45 mouse cellular contexts compared by ENCODE assay signal in the genomic region with DNA sequence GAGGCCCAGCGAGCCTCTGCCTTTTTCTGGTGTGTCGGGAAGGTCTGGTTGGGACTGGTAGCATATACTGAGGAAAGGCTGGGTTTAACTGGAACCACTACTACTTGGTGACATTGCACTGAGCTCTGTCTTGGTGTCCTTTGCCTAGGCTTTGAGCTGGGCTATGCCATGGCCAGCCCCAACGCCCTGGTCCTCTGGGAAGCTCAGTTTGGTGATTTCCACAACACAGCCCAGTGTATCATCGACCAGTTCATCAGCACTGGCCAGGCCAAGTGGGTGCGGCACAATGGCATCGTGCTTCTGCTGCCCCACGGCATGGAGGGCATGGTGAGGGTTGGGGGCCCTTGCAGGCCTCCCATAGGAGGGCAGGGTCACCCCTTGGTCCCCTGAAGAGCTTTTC. TPM values are rescaled to one million over a fixed set of nuclear protein-coding genes. Genes with fewer than 3 reads are reported as not detected.
"Had no signal": no experiment of that assay in that cellular context is flagged by ENCODE, and none has a peak within 500 bp of the region (broad histone marks: within the 10 kb centered on the region; RNA-seq: fewer than 3 reads in every experiment).

No protein-coding gene starts in this region.

- H3K9me3 ChIP-seq: limb, embryonic 10.5 days; limb, embryonic 12.5 days; limb, embryonic 13.5 days; limb, embryonic 15.5 days; liver, embryonic 12.5 days; liver, embryonic 13.5 days; liver, embryonic 15.5 days; lung, embryonic 15.5 days; megakaryocyte, embryonic 14.5 days; midbrain, embryonic 10.5 days; midbrain, embryonic 12.5 days; midbrain, embryonic 13.5 days; midbrain, embryonic 15.5 days; neural tube, embryonic 12.5 days had no signal

- H3K27ac ChIP-seq: limb, embryonic 10.5 days; limb, embryonic 12.5 days; limb, embryonic 13.5 days; limb, embryonic 15.5 days; liver, embryonic 12.5 days; liver, embryonic 13.5 days; liver, embryonic 14.5 days; liver, embryonic 15.5 days; lung, embryonic 15.5 days; macrophage; midbrain, embryonic 10.5 days; midbrain, embryonic 12.5 days; midbrain, embryonic 13.5 days; midbrain, embryonic 15.5 days; neural tube, embryonic 12.5 days had no signal

- DNase-seq: left cerebral cortex, postnatal 4 days; liver; liver, embryonic 13.5 days; liver, postnatal 0 days; lung, adult 18-20 months; lung, adult 2 months; lung, embryonic 14.5 days; lung, postnatal 10 days; lung, postnatal 14 days; lung, postnatal 36 days; lung, postnatal 4 days; midbrain, embryonic 14.5 days had no signal

- H3K4me1 ChIP-seq: limb, embryonic 10.5 days; limb, embryonic 12.5 days; limb, embryonic 13.5 days; limb, embryonic 15.5 days; liver, embryonic 12.5 days; liver, embryonic 13.5 days; liver, embryonic 15.5 days; lung, embryonic 15.5 days; megakaryocyte, embryonic 14.5 days; midbrain, embryonic 10.5 days; midbrain, embryonic 12.5 days; midbrain, embryonic 13.5 days; midbrain, embryonic 15.5 days; neural tube, embryonic 12.5 days had no signal

- H3K4me3 ChIP-seq: limb, embryonic 10.5 days; limb, embryonic 12.5 days; limb, embryonic 13.5 days; limb, embryonic 15.5 days; liver, embryonic 12.5 days; liver, embryonic 13.5 days; liver, embryonic 15.5 days; lung, embryonic 15.5 days; megakaryocyte, embryonic 14.5 days; midbrain, embryonic 10.5 days; midbrain, embryonic 12.5 days; midbrain, embryonic 13.5 days; midbrain, embryonic 15.5 days; myocyte; neural tube, embryonic 12.5 days had no signal

- H3K27me3 ChIP-seq: limb, embryonic 12.5 days; limb, embryonic 13.5 days; limb, embryonic 15.5 days; liver, embryonic 12.5 days; liver, embryonic 13.5 days; liver, embryonic 15.5 days; lung, embryonic 15.5 days; midbrain, embryonic 12.5 days; midbrain, embryonic 13.5 days; midbrain, embryonic 15.5 days; neural tube, embryonic 12.5 days had no signal

- H3K36me3 ChIP-seq: liver, embryonic 13.5 days; liver, embryonic 15.5 days; lung, embryonic 15.5 days had no signal

- ATAC-seq: liver, embryonic 12.5 days; liver, postnatal 0 days; lung, postnatal 0 days; midbrain, embryonic 13.5 days; midbrain, embryonic 15.5 days; midbrain, embryonic 16.5 days had no signal

- H3K9ac ChIP-seq: limb, embryonic 12.5 days; limb, embryonic 13.5 days; limb, embryonic 15.5 days; liver, embryonic 12.5 days; liver, embryonic 13.5 days; liver, embryonic 14.5 days; liver, embryonic 15.5 days; liver, postnatal 0 days; lung, embryonic 14.5 days; lung, embryonic 15.5 days; midbrain, embryonic 12.5 days; midbrain, embryonic 13.5 days; midbrain, embryonic 15.5 days; neural tube, embryonic 12.5 days had no signal

- H3K4me2 ChIP-seq: limb, embryonic 12.5 days; limb, embryonic 13.5 days; limb, embryonic 15.5 days; liver, embryonic 11.5 days; liver, embryonic 12.5 days; liver, embryonic 13.5 days; liver, embryonic 15.5 days; lung, embryonic 14.5 days; lung, embryonic 15.5 days; midbrain, embryonic 11.5 days; midbrain, embryonic 12.5 days; midbrain, embryonic 13.5 days; midbrain, embryonic 15.5 days; neural tube, embryonic 12.5 days had no signal

RNA-seq across cellular contexts. Expression of a gene that starts 22.4 kb away (rescaled TPM):
- total RNA-seq: megakaryocyte progenitor cell, adult 5-6 weeks; megakaryocyte, adult 5-6 weeks; monocyte, adult 5-6 weeks had no signal

RNA-seq across cellular contexts. Expression of a gene that starts 44.0 kb away (rescaled TPM):
- total RNA-seq: left cerebral cortex, postnatal 10 days; left cerebral cortex, postnatal 14 days; left cerebral cortex, postnatal 25 days; left cerebral cortex, postnatal 36 days; left cerebral cortex, postnatal 4 days; liver, adult 2 months; megakaryocyte progenitor cell, adult 5-6 weeks; megakaryocyte, adult 5-6 weeks; megakaryocyte-erythroid progenitor cell, adult 5-6 weeks; monocyte, adult 5-6 weeks had no signal
- polyA plus RNA-seq: limb, embryonic 10.5 days; limb, embryonic 11.5 days; limb, embryonic 12.5 days; limb, embryonic 13.5 days; limb, embryonic 14.5 days; limb, embryonic 15.5 days; liver, adult 2 months; liver, embryonic 11.5 days; liver, embryonic 12.5 days; liver, embryonic 13.5 days; liver, embryonic 14.5 days; liver, embryonic 15.5 days; liver, embryonic 16.5 days; liver, postnatal 0 days; lung, embryonic 14.5 days; macrophage; midbrain, embryonic 10.5 days; midbrain, embryonic 11.5 days; midbrain, embryonic 12.5 days; midbrain, embryonic 14.5 days; myocyte; neural tube, embryonic 11.5 days; neural tube, embryonic 12.5 days had no signal
